ENCODE assay signal across 9 mouse cellular contexts in genomic region chr2:155624730-155625129, GRCm38 (mm10). TPM values are rescaled to one million over a fixed set of nuclear protein-coding genes. Genes with fewer than 3 reads are reported as not detected.
A peak's percentile ranks its signal among the peaks of the same experiment; 100 is the strongest.
DNase-seq lines count a peak whose midpoint lies in the region; ATAC-seq and TF ChIP-seq lines count a peak whose summit lies in the region.
"Had no signal": no experiment of that assay in that cellular context is flagged by ENCODE, and none has a peak within 500 bp of the region (broad histone marks: within the 10 kb centered on the region; RNA-seq: fewer than 3 reads in every experiment).

No protein-coding gene starts in this region.

- no peak overlapping the region for H3K27ac ChIP-seq in heart, embryonic 16.5 days (ENCODE audit: low read length)
- H3K27ac ChIP-seq in spleen, adult 2 months (ENCODE audit: insufficient read depth, low read length) = no peak overlapping the region
- no peak overlapping the region for H3K27ac ChIP-seq in cortical plate, adult 2 months (ENCODE audit: insufficient read depth, low read length)
- no peak overlapping the region for H3K27ac ChIP-seq in midbrain, postnatal 0 days (ENCODE audit: low read depth, low read length)
- H3K27ac ChIP-seq: lung, embryonic 15.5 days had no signal

- no peak overlapping the region for H3K4me3 ChIP-seq in heart, embryonic 16.5 days (ENCODE audit: low read length)
- no peak overlapping the region for H3K4me3 ChIP-seq in spleen, adult 2 months (ENCODE audit: extremely low read depth, insufficient read depth, insufficient read length)
- H3K4me3 ChIP-seq in cortical plate, adult 2 months (ENCODE audit: insufficient read depth, low read length) = no peak overlapping the region
- H3K4me3 ChIP-seq in midbrain, postnatal 0 days (ENCODE audit: low read depth, low read length) = no peak overlapping the region
- H3K4me3 ChIP-seq: lung, embryonic 15.5 days had no signal

- peaks cover 25% of the 10 kb centered on the region for H3K36me3 ChIP-seq in heart, embryonic 16.5 days (ENCODE audit: control insufficient read depth, insufficient read depth)
- no peaks in the 10 kb centered on the region for H3K36me3 ChIP-seq in spleen, adult 2 months (ENCODE audit: control insufficient read depth, insufficient read depth, low read length)
- no peaks in the 10 kb centered on the region for H3K36me3 ChIP-seq in midbrain, postnatal 0 days (ENCODE audit: insufficient read depth, low read length)
- H3K36me3 ChIP-seq: lung, embryonic 15.5 days had no signal

- H3K27me3 ChIP-seq in heart, embryonic 16.5 days (ENCODE audit: control insufficient read depth, insufficient read depth, low read length) = 0 out of 2 replicates have a peak, but pooled peaks cover 3% of the 10 kb centered on the region
- H3K27me3 ChIP-seq in spleen, adult 2 months (ENCODE audit: control insufficient read depth, insufficient read depth, low read length) = 0 out of 2 replicates have a peak, but pooled peaks cover 5% of the 10 kb centered on the region
- peaks cover 3% of the 10 kb centered on the region; the same call in 1 of the 2 replicates for H3K27me3 ChIP-seq in midbrain, postnatal 0 days (ENCODE audit: insufficient read depth, low read length)

- DNase-seq in heart, adult 18-20 months = no peak
- peak in 1 of 2 experiments; percentile 8 for DNase-seq in spleen, adult 2 months (ENCODE audit: low read depth in 1 of 2, low spot score in 2 of 2)
- DNase-seq in spleen, adult 18-20 months = no peak
- DNase-seq in midbrain, postnatal 0 days (ENCODE audit: low spot score) = peak; percentile 72
- DNase-seq in cerebellum, adult 11 months = no peak
- no peak for DNase-seq in right cerebral cortex, postnatal 25 days

- no peak overlapping the region for H3K4me2 ChIP-seq in heart, embryonic 16.5 days (ENCODE audit: low read depth, low read length)
- H3K4me2 ChIP-seq in midbrain, postnatal 0 days (ENCODE audit: low read depth, low read length, poor library complexity, severe bottlenecking) = no peak overlapping the region
- H3K4me2 ChIP-seq: lung, embryonic 15.5 days had no signal

- no peaks in the 10 kb centered on the region for H3K4me1 ChIP-seq in heart, embryonic 16.5 days (ENCODE audit: control insufficient read depth, insufficient read depth, low read length)
- no peaks in the 10 kb centered on the region for H3K4me1 ChIP-seq in spleen, adult 2 months (ENCODE audit: control insufficient read depth, insufficient read depth, insufficient read length)
- peaks cover 4% of the 10 kb centered on the region for H3K4me1 ChIP-seq in cortical plate, adult 2 months (ENCODE audit: control insufficient read depth, insufficient read depth, low read length)
- no peaks in the 10 kb centered on the region; the same call in 1 of the 2 replicates for H3K4me1 ChIP-seq in midbrain, postnatal 0 days (ENCODE audit: insufficient read depth, low read length)

- ATAC-seq in heart, embryonic 16.5 days (replicated peaks; ENCODE audit: extremely low read depth, insufficient read depth, low FRiP score) = 0 out of 2 replicates have a peak, but pooled peaks have one; percentile 28
- ATAC-seq in midbrain, postnatal 0 days (ENCODE audit: low FRiP score) = no peak

- TF ChIP-seq POLR2A in spleen, adult 2 months (IDR thresholded peaks at IDR 0.05; ENCODE audit: low read depth, low read length) = no peak
- no peak for TF ChIP-seq POLR2A in cortical plate, adult 2 months (IDR thresholded peaks at IDR 0.05; ENCODE audit: extremely low read depth, insufficient read depth, low read length)

- TF ChIP-seq CTCF in spleen, adult 2 months (IDR thresholded peaks at IDR 0.05; ENCODE audit: extremely low read depth, insufficient read depth, insufficient read length, insufficient replicate concordance) = peak; percentile 25; the same call in 1 of the 2 replicates
- peak; percentile 85 for TF ChIP-seq CTCF in cortical plate, adult 2 months (IDR thresholded peaks at IDR 0.05; ENCODE audit: extremely low read depth, insufficient read depth, low read length)
- peak; percentile 83 for TF ChIP-seq CTCF in midbrain, postnatal 0 days (IDR thresholded peaks at IDR 0.05)

- no peak overlapping the region for H3K9ac ChIP-seq in heart, embryonic 16.5 days (ENCODE audit: low read length)
- no peak overlapping the region for H3K9ac ChIP-seq in midbrain, postnatal 0 days (replicated peaks; ENCODE audit: low read length, poor library complexity, severe bottlenecking)
- H3K9ac ChIP-seq: lung, embryonic 15.5 days had no signal

- 41% methylated on average over 10 of the region's 10 CpGs for WGBS in heart, embryonic 16.5 days
- WGBS in spleen, adult 2 months = 43% methylated on average over 10 of the region's 10 CpGs
- 42% methylated on average over 10 of the region's 10 CpGs for WGBS in midbrain, postnatal 0 days

- H3K9me3 ChIP-seq in heart, embryonic 16.5 days (replicated peaks; ENCODE audit: control insufficient read depth, low read length) = no peaks in the 10 kb centered on the region
- H3K9me3 ChIP-seq in midbrain, postnatal 0 days (ENCODE audit: low read length) = no peaks in the 10 kb centered on the region
- H3K9me3 ChIP-seq: lung, embryonic 15.5 days had no signal

RNA-seq across cellular contexts. Expression of gene Myh7b, which starts 13.7 kb away (rescaled TPM):
- polyA plus RNA-seq in heart, embryonic 16.5 days (2015; fragmentation: Nextera tagmentation; extraction: Ambion mirVana) = 22.4 and 26.4 TPM in 2 replicates
- 10 to 100 TPM; 23.0 to 30.1 TPM for total RNA-seq in heart, adult 18-20 months (2021)
- 0.04 TPM in 2 replicates for polyA plus RNA-seq in spleen, adult 2 months (2012; rRNA removed)
- 10.5 and 13.8 TPM in 2 replicates for polyA plus RNA-seq in cortical plate, adult 2 months (2012; rRNA removed)
- total RNA-seq in midbrain, postnatal 0 days (2014; rRNA removed) = 0.14 and 0.38 TPM in 2 replicates
- polyA plus RNA-seq in midbrain, postnatal 0 days (2015; fragmentation: Nextera tagmentation; extraction: Ambion mirVana) = 1.5 and 3.4 TPM in 2 replicates

RNA-seq across cellular contexts. Expression of gene Gss, which starts 32.1 kb away (rescaled TPM):
- 25.3 and 26.9 TPM in 2 replicates for polyA plus RNA-seq in heart, embryonic 16.5 days (2015; fragmentation: Nextera tagmentation; extraction: Ambion mirVana)
- total RNA-seq in heart, adult 18-20 months (2021) = 10 to 100 TPM; 14.4 to 15.6 TPM
- polyA plus RNA-seq in spleen, adult 2 months (2012; rRNA removed) = 9.9 and 11.3 TPM in 2 replicates
- polyA plus RNA-seq in cortical plate, adult 2 months (2012; rRNA removed) = 17.2 and 18.4 TPM in 2 replicates
- 9.2 and 12.9 TPM in 2 replicates for total RNA-seq in midbrain, postnatal 0 days (2014; rRNA removed)
- 11.6 and 12.1 TPM in 2 replicates for polyA plus RNA-seq in midbrain, postnatal 0 days (2015; fragmentation: Nextera tagmentation; extraction: Ambion mirVana)

Comparison
In these comparisons a context has a peak if more than half of its experiments do, and no peak if none do; other contexts are left out.
1. CTCF ChIP-seq: peak in every context shown above with its lines; median percentile 85 in cortical plate, adult 2 months; 83 in midbrain, postnatal 0 days; 25 in spleen, adult 2 months.